Mouse (Mus musculus): ENCODE data around the gene Sdk2. TPM values are rescaled to one million over a fixed set of nuclear protein-coding genes. Genes with fewer than 3 reads are reported as not detected.

Sdk2 gene
- total RNA-seq, 2 experiments from 2014 or later: 6.1 to 9.2 TPM

DNA sequence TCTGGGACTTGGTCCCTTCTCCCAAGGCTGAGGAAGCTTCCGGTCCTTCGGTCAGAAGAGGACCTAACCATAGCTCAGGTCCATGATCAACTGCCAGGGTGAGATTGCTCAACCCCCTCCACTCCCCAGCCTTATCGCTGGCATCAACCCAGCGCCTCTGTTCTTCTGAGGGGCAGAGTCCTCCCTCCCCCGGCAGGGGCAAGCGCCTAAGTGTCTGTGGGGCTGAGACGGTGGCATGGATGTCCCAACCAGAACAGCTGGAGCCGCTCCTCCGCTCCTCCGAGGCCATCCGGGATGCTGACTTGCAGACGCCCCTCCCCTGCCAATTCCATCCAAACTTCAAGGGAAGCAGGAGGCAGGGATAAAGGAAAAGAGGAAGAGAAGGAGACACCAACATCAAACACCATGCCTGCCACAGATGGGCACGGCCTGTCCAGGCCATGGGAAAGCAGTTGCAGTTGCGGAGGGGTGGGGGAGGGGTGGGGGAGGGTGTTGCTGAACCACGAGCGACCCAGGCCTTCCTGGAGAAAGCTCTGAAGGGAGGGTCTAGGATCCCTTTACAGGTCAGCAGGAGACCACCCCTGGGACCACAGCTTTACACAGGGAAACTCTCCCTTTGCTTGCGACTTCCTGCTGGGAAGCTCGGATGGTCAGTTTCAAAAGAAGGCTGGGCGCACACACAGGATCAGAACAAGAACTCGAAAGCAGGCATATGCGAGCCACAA lies 317.9 kb downstream of the Sdk2 start:
- DNase-seq (ENCODE audit: low spot score in 2 of 2): no peak

DNA sequence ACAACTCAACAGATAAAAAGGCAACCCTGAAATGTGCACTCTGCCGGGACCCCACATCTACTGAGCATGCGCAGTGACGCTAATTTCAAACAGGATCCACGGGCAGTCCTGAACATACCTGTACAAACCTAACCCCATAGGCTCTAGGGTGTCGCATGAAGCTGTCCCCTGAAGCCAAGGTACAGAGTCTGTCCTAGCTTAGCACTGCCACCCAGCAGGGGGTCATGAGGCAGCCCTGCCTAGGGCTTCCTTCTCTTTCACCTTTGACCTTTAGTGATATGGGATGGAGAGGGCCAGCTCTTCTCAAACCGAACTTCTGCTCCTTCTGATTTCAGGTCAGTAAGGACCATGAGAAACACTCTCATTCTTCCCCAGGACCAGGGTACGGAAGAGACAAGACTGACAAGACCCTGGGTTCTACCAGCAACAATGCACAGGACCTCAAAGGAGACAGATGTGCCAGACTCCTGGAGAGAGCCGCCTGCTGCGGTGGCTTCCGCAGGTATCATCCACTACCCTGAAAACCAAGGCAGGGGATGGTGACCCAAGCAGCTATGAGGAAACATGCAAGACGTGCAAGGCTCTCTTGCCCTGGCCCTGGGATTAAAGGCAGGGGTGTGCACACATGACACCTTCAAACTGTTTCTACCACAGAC lies 319.0 kb downstream of the Sdk2 start:
- DNase-seq (ENCODE audit: low spot score in 2 of 2): no peak

DNA sequence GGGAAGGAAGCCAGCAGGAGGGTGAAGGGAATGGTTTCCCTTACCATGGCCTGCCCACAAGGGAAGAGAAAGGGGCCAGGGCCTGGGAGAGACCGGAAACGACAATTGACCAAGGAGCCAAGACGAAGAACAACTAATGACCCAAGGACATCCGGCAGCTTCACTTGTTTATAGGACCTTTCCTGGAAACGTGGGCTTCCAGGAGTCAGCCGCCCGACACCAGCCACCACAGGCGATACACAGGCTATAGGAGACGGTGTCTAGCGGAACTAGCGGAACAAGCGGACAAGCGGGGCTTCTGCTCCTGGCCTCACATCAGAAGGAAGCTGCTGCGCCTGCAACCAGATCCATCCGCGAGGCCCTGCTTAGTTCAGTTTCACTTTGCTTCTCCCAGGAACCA lies 319.8 kb downstream of the Sdk2 start:
- DNase-seq (ENCODE audit: low spot score in 2 of 2): no peak

DNA sequence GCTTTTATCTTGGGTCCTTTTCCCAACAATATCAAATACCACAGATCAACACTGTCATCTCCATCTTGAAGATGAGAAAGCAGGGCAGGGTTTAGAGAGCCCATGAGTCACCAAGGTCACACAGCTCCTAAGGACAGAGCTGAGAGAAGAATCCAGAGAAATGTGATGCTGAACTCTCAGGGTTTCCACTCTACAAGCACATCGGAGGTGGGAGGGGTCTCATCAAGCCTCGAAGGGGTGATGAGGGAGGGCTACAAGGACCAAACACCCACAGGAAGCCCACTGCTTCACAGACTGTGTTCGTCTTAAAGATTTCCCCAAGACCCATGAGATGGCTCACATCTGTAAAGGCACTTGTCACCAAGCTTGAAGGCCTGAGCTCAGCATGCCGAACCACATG lies 320.9 kb downstream of the Sdk2 start:
- DNase-seq (ENCODE audit: low spot score in 2 of 2): no peak

DNA sequence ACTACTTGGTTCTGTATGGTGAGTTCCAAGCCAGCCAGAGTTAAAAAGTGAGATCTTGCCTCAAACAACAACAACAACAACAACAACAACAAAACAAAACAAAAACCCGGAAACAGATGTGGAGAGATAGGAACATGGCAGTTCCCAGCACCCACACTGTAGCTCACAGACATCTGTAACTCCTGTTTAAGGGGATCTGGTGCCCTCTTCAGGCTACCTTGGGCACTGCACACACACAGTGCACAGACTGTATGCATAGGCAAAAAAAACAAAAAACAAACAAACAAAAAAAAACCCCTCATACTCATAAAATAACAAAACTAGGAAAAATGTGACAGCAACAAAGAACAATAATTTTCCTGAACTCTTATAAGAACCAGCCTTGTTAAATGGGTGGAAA lies 323.8 kb downstream of the Sdk2 start:
- DNase-seq (ENCODE audit: low spot score in 2 of 2): no peak

DNA sequence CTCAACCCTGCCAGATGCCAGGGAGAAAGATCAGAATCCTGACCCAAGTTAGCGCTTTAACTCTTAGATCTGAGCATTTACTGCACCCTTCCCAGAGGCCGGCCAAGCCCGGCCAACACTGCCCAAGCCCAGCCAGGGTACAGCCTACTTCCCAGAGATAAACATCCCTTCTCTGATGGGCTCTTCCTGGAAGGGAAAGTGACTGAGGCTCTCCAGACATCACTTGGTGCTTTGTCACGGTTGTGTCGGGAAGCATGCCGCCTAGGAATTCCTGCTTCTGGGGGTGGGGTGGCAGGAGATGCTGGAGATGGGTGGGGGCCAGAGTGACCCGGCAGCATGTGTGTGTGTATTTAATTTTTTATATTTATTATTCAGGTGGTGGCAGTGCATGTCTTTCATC lies 326.7 kb downstream of the Sdk2 start:
- DNase-seq (ENCODE audit: low spot score in 2 of 2): no peak

DNA sequence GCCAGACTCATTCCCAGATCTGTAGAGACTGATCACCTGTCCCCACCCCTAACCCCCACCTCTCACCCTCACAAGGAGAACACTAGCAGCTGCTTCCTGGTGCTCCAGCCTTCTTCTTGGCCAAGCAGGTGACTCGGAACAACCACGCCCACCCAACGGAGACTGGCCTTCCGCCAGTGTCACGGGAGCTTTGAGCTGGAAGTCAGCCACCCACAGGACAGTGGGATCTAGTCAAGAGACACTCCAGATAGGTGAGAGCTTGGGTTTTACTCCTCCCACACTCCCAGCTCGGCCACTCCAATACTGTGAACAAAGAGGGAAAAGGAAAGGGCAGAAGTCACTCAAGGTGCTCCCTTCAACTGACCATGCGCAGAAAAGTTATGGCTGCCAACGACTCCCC lies 327.6 kb downstream of the Sdk2 start:
- no peak for DNase-seq (ENCODE audit: low spot score in 2 of 2)

DNA sequence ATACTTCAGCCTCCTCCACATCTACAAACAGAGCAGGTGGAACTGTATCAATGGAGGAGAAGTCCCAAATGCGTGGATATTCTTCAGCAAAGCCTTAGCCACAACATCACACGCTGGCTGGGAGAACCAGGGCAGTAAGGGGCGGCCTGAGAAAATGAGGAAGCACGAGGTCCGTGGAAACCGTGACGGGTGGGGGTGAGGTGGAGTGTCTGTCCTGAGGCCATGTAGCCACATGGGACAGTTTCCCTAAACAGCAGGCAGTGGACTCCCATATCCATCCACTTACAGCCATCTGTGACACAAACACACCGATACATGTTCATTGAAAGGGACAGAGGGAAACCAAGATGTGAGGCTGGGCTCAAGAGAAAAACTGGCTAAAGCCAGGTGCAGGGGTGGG lies 328.9 kb downstream of the Sdk2 start:
- DNase-seq (ENCODE audit: low spot score in 2 of 2): no peak

DNA sequence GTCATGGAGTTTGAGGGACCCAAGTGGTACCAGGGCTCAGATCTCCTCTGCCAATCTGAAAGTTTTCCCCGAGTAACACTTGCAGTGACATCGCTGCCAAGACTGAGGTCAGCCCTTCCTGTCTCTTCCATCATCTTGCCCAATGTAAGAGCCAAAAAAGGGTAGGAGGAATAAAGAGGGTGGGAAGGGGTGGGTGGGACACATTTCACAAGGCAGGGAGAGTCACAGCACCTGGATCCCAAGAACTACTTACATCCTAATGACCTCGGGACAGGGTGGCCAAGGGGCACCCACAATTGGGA lies 329.3 kb downstream of the Sdk2 start:
- DNase-seq (ENCODE audit: low spot score in 2 of 2): no peak

DNA sequence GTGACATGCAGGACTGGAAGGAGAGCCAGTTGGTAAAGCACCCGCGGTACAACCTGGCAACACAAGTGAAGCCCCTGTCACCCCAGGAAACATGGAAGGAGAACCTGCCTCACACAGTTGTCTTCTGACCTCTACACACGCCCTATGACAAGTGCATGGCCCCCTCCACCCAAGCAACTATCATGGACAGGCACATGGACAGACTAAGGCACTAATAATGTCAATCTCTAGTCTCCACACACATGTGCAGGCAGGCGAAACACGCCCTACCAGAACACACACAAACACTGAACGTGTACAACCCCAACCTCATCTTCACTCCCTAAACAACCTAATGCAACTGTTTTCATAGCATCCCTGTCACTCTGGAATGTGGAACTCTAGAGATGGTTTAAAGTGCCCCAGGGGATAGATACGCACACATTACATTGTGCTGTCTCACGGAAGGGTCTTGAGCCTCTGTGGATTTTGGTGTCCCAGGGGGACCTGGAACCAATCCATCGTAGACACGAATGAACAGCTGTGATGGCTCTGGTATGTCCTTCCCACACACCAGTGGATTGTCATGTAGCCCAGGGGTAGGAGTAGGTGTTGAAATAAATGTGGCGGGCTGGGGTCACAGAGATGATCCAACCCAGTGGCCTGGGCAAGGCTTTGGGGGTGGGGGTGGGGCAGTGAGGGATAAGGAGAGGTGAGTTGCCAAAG lies 329.8 kb downstream of the Sdk2 start:
- no peak for DNase-seq (ENCODE audit: low spot score in 2 of 2)

DNA sequence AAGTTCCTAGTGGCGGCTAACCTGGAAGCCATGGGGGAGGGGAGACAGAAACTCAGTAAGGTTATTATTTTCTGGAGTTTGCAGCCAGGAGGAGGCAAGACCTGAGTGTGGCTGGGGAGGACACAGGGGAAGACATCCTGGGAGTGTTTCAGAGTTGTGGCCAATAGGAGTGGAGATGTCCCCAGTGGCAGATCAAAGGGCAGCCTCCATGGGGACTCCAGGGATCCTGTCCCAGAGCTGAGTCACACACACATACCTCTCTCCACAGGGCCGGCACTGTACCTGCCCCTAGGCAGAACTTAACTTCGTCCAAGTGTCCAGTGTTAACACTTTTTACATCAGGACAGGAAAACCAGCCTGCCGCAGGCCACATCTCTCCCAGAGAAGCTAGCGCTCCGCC lies 331.7 kb downstream of the Sdk2 start:
- DNase-seq (ENCODE audit: low spot score in 2 of 2): no peak

DNA sequence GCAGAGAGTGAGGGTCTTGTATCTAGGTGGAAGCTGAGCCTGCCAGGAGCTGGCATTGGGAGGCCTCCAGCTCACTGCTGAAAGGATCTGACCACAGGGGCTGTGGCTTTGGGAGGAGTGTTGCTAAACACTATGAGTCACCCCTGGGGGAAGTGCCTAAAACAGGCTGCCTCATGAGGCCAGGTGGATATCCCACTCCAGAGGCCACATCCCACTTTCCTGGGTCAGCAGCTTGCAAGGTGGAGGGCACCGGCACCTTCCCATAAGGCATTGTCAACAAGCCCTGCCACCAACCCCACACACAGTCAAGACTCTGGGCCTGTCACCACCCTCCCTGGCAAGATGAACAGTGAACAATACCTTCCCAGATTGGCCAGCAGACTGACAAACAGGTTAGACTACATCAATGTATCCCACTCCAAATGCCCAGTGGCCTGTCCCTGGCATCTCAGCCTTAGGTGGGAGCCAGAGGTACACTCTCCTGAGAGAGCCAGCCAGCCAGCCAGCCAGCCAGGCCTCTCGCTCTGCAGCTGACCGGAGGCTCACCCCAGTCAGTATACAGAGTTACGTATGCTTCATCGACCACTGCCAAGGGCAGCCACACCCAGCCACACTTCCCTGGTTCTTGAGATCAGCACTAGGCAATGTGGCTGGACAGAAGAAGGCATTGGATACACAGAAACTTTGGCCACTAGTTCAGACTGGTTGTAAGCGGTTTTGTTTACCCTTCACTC lies 333.0 kb downstream of the Sdk2 start:
- no peak for DNase-seq (ENCODE audit: low spot score in 2 of 2)

DNA sequence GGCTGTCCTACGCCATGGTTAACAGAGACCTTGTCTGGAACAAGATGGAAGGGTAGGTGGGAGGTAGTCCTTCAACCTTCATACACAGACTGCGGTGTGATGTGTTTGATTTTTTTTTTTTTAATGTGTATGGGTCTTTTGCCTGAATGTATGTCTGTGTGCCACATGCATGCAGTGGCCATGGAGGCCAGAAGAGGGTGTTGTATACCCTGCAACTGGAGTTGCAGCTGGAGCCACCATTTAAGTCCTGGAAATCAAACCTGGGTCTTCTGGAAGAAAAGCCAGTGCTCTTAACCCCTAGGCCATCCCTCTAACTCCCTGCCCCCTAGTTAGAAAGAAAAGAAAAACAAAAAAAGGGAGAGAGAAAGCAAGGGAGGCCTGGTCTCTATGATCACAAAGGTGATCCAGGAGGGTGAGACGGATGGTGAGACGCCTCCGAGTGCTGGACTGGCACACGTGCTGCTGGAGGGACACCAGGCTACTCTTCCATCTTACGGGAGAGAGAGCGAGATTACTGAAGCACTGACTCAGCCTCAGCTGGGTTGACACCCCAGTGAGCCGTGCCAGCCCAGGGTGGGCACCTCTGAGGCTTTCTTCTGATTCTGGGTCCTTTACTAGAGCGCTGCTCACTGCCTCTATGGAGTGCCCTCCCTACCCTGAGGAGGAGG lies 334.8 kb downstream of the Sdk2 start:
- no peak for DNase-seq (ENCODE audit: low spot score in 2 of 2)

DNA sequence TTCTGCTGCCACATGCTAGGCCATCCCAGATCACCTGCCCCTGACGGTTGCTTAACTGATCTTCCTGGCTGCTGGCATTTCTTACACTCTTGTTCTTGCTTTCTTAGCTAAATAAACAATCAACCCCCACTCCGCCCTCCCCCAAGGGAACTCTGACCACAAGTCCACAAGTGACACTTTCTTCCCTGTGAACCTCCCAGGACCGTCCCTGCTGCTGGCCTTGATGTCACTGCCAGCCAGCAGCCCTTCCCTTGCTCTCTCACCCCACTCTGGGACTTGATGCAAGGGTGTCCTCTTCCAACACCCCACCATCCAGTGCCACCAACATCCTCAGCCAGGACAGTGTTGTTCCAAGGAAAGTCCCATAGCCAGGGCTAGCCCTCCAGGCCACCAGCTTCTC lies 336.0 kb downstream of the Sdk2 start:
- DNase-seq (ENCODE audit: low spot score in 2 of 2): no peak

DNA sequence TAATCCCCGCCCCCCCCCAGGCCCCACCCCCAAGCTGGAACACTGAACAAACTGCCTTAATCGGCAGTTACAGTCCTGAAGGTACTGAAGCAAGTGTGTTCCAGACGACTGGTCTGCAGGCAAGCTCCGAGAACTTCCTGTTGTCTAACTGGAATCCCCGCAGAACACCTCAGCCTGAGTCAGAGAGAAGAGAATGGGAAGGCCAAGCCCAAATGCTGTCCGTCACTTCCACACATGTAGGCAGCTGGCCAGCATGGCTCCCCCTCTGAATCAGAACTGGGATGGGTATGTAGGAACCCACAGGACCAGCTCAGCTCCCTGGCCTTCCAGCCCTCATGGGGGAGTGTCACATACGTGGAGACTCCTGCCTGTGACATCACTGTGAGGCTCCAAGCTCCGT lies 336.9 kb downstream of the Sdk2 start:
- DNase-seq (ENCODE audit: low spot score in 2 of 2): no peak

DNA sequence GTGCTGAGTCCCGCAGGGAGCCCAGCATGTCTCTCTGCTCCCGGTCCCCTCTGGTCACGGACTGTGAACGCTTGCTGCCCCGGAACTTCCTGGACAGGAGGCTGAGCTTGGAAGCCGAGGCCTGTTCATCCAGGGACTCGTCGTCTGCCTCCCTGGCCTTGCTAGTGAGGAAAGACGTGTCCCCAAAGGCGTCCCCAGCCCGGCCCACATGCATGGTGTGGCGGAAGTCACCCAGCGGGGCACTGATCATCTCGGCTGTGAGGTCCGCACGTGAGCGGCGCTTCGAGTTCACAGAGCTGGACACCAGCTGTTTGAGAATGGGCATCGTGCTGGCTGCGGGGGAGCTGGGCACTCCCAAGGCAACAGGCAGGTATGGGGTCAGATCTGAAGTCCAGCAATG lies 337.6 kb downstream of the Sdk2 start:
- DNase-seq (ENCODE audit: low spot score in 2 of 2): no peak

DNA sequence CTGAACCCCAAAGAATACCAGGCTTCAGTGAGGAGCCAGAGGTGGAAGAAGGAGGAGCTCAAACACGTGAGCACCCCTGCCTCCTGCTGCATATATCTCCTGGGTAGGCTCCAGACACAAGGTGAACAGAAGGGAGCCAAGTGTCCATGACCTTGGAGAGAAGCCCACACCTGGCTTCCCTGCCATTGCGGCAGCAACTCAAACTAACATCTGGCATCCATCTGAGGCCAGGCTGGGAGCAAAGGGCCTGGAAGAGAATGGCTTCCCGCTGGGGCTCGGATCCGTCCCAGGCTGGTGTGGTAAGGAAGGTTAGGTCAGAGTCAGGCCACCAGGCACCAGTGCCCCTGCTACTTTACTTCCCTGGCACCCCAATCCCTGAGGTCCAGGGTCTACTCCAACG lies 338.9 kb downstream of the Sdk2 start:
- no peak for DNase-seq (ENCODE audit: low spot score in 2 of 2)

DNA sequence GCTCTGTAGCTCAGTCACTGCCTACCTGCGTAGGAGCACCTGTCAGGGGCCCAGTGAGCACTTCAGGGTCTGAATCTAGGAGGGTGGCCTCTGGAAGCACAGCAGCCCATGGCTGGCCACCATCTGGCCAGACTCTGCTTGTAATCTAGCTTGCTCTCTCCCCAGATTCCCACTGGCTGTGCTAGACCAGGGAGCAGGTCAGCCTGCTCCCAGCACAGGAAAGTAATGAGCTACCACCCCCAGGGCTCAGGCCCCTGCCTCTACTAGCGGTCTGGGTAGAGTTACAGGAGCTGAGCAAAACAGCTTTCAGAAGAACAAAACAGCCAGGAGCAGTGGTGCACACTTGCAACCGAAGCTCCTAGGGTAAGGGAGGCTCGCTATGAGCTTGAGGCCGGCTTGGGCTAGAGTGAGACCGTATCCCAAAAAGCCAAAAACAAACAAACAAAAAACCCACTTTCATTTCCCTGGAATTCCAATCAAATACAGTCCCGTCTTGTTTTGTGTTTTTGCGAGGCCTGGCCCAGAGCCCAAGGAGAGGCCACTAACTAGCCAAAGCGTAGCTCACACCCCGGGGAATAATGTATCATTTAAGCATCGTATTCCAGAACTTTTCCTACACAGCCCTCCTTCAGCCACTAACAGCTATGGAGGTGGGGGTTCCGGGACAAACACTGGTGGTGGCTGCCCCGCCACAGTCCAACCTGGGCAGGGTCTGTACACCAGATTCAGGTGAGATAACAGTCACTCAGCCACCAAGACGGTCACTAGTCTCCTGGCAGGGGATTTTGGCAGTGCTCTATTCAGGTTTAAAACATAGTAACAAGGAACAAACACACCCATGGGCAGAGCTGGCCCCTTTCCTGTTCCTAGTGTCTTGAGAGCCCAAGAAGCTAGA lies 339.6 kb downstream of the Sdk2 start:
- no peak for DNase-seq (ENCODE audit: low spot score in 2 of 2)
